Mouse (Mus musculus): Measurements from ENCODE around the gene Chd5.

GRCm38 (mm10) chr4:152294188-152294929 is 44.1 kb upstream of the Chd5 start:
- peak; percentile 49; the same call in 1 of the 2 replicates for TF ChIP-seq CTCF (IDR thresholded peaks at IDR 0.05; ENCODE audit: borderline replicate concordance, extremely low read depth, insufficient read depth, insufficient read length)
- TF ChIP-seq POLR2A (IDR thresholded peaks at IDR 0.05; ENCODE audit: borderline replicate concordance, extremely low read depth, insufficient read depth, insufficient read length, poor library complexity, severe bottlenecking): no peak
